Mouse (Mus musculus) E14TG2a.4 (cell line): Measurements from ENCODE around the gene Poldip3.

Source experiments
- H3K27me3 ChIP-seq: 2 replicates; pipeline ENCODE4 v1.6.1; 2014; ENCODE audit warnings: low read length, control low read depth; ENCODE audit not compliant: insufficient read depth
- H3K36me3 ChIP-seq: 2 replicates; pipeline ENCODE4 v1.6.1; 2014; ENCODE audit warnings: low read length, control low read depth; ENCODE audit not compliant: insufficient read depth
- H3K4me1 ChIP-seq: replicated peaks from 2 replicates; pipeline ENCODE4 v1.6.1; 2014; ENCODE audit warnings: low read depth, low read length, control low read depth
- H3K4me3 ChIP-seq: replicated peaks from 2 replicates; pipeline ENCODE4 v1.5.1; 2014; ENCODE audit warnings: mild to moderate bottlenecking, low read length
- H3K9me3 ChIP-seq: 2 replicates; pipeline ENCODE4 v1.6.1; 2014; ENCODE audit warnings: low read length, control low read depth
- CTCF ChIP-seq: conservative IDR thresholded peaks from 2 replicates; pipeline ENCODE4 v1.5.1; 2014; ENCODE audit warnings: low read length
- NANOG ChIP-seq: IDR thresholded peaks from 2 replicates; pipeline ENCODE4 v1.6.1; 2014; ENCODE audit warnings: borderline replicate concordance, low read length, mixed read lengths
- POU5F1 ChIP-seq: IDR thresholded peaks from 2 replicates; pipeline ENCODE4 v1.6.1; 2014; ENCODE audit warnings: low read length, borderline replicate concordance

Poldip3 gene

GRCm38 (mm10) chr15:83149196-83150072 lies at the start of gene Poldip3:
Gene Poldip3 (minus strand): TSS chr15:83149384.
- no peak for TF ChIP-seq NANOG
- no peak for TF ChIP-seq POU5F1
- no peak for TF ChIP-seq CTCF
- Histone ChIP-seq H3K4me3 (peak within 1 kb of the TSS; percentile 96), H3K27me3 (no peaks in the 10 kb centered on the region)

GRCm38 (mm10) chr15:83193413-83193812 lies 44.2 kb upstream of the Poldip3 start:
- Histone ChIP-seq H3K36me3 (no peaks in the 10 kb centered on the region), H3K4me3 (no peak overlapping the region), H3K4me1 (no peaks in the 10 kb centered on the region), H3K9me3 (peaks cover 18% of the 10 kb centered on the region), H3K27me3 (no peaks in the 10 kb centered on the region)
- TF ChIP-seq POU5F1 (no peak), CTCF (no peak), NANOG (no peak)

More at GRCm38 (mm10) chr15:83149196-83150072, at the start of gene Poldip3:
- Histone ChIP-seq H3K4me1 (peaks cover 61% of the 10 kb centered on the region), H3K9me3 (no peaks in the 10 kb centered on the region), H3K36me3 (peaks cover 49% of the 10 kb centered on the region)

- peaks cover 78% of the 10 kb centered on the region for H3K4me1 ChIP-seq
- no peaks in the 10 kb centered on the region for H3K36me3 ChIP-seq
- H3K27me3 ChIP-seq: no peaks in the 10 kb centered on the region
- no peak for TF ChIP-seq POU5F1
- TF ChIP-seq NANOG: no peak
- TF ChIP-seq CTCF: no peak
- no peaks in the 10 kb centered on the region for H3K9me3 ChIP-seq
- H3K4me3 ChIP-seq: peak overlapping the region; percentile 68
Observed at GRCm38 (mm10) chr15:83182351-83182750, 33.2 kb upstream of the Poldip3 start.

GRCm38 (mm10) chr15:83181800-83182330 lies 32.7 kb upstream of the Poldip3 start:
- Histone ChIP-seq H3K4me3 (peak overlapping the region; percentile 68), H3K9me3 (no peaks in the 10 kb centered on the region), H3K36me3 (no peaks in the 10 kb centered on the region), H3K27me3 (no peaks in the 10 kb centered on the region), H3K4me1 (peaks cover 83% of the 10 kb centered on the region)
- no peak for TF ChIP-seq CTCF
- TF ChIP-seq POU5F1: no peak
- no peak for TF ChIP-seq NANOG

- peaks cover 83% of the 10 kb centered on the region for H3K4me1 ChIP-seq
- peak; percentile 21; the same call in 1 of the 2 replicates for TF ChIP-seq NANOG
- no peak for TF ChIP-seq POU5F1
- no peak for TF ChIP-seq CTCF
- H3K27me3 ChIP-seq: no peaks in the 10 kb centered on the region
- H3K9me3 ChIP-seq: no peaks in the 10 kb centered on the region
- H3K4me3 ChIP-seq: peak overlapping the region; percentile 14; the same call in 1 of the 2 replicates
- 0 out of 2 replicates have a peak, but pooled peaks cover 2% of the 10 kb centered on the region for H3K36me3 ChIP-seq
Observed at GRCm38 (mm10) chr15:83180004-83180403, 30.8 kb upstream of the Poldip3 start.

- peak overlapping the region; percentile 11; the same call in 1 of the 2 replicates for H3K4me3 ChIP-seq
- TF ChIP-seq CTCF: no peak
- no peak for TF ChIP-seq POU5F1
- TF ChIP-seq NANOG: no peak
Observed at GRCm38 (mm10) chr15:83176653-83177052, 27.5 kb upstream of the Poldip3 start.

GRCm38 (mm10) chr15:83173914-83174884 lies 25.0 kb upstream of the Poldip3 start:
- Histone ChIP-seq H3K27me3 (no peaks in the 10 kb centered on the region), H3K4me1 (peaks cover 74% of the 10 kb centered on the region), H3K36me3 (peaks cover 30% of the 10 kb centered on the region), H3K9me3 (no peaks in the 10 kb centered on the region), H3K4me3 (no peak overlapping the region)
- TF ChIP-seq CTCF (no peak), NANOG (no peak), POU5F1 (no peak)

More at GRCm38 (mm10) chr15:83176653-83177052, 27.5 kb upstream of the Poldip3 start:
- Histone ChIP-seq H3K9me3 (no peaks in the 10 kb centered on the region), H3K36me3 (0 out of 2 replicates have a peak, but pooled peaks cover 12% of the 10 kb centered on the region), H3K27me3 (no peaks in the 10 kb centered on the region), H3K4me1 (peaks cover 75% of the 10 kb centered on the region)
